Mouse (Mus musculus): ENCODE results near the gene Enpp3.
"Not testable (repeated sequence)": the region's sequence is repeated elsewhere in the genome, so short reads cannot be mapped to it uniquely, and the experiment has no call there.

Gene Enpp3

GRCm38 (mm10) chr10:24822842-24823241, 19.8 kb downstream of the Enpp3 start:
- DNase-seq (ENCODE audit: low spot score in 2 of 2) = no peak

GRCm38 (mm10) chr10:24821990-24822676, 20.5 kb downstream of the Enpp3 start:
- no peak for DNase-seq (ENCODE audit: low spot score in 2 of 2)

- no peak for DNase-seq (ENCODE audit: low spot score in 2 of 2)
Observed at GRCm38 (mm10) chr10:24819526-24819925, 23.1 kb downstream of the Enpp3 start.

- DNase-seq (ENCODE audit: low spot score in 2 of 2) = no peak
Observed at GRCm38 (mm10) chr10:24810639-24811038, 32.0 kb downstream of the Enpp3 start.

GRCm38 (mm10) chr10:24806756-24807155, 35.9 kb downstream of the Enpp3 start:
- no peak for DNase-seq (ENCODE audit: low spot score in 2 of 2)

GRCm38 (mm10) chr10:24805876-24806275, 36.7 kb downstream of the Enpp3 start:
- DNase-seq (ENCODE audit: low spot score in 2 of 2) = no peak

- DNase-seq (ENCODE audit: low spot score in 2 of 2) = no peak
Observed at GRCm38 (mm10) chr10:24805173-24805572, 37.5 kb downstream of the Enpp3 start.

GRCm38 (mm10) chr10:24802742-24803244, 39.8 kb downstream of the Enpp3 start:
- DNase-seq (ENCODE audit: low spot score in 2 of 2) = not testable (repeated sequence)

GRCm38 (mm10) chr10:24801796-24802195, 40.8 kb downstream of the Enpp3 start:
- DNase-seq (ENCODE audit: low spot score in 2 of 2) = no peak

GRCm38 (mm10) chr10:24797246-24797645, 45.4 kb downstream of the Enpp3 start:
- DNase-seq (ENCODE audit: low spot score in 2 of 2) = peak; percentile 60 to 77

- DNase-seq (ENCODE audit: low spot score in 2 of 2) = no peak
Observed at GRCm38 (mm10) chr10:24792756-24793155, 49.9 kb downstream of the Enpp3 start.

- no peak for DNase-seq (ENCODE audit: low spot score in 2 of 2)
Observed at GRCm38 (mm10) chr10:24789747-24790545, 52.7 kb downstream of the Enpp3 start.

GRCm38 (mm10) chr10:24785345-24785744, 57.3 kb downstream of the Enpp3 start:
- DNase-seq (ENCODE audit: low spot score in 2 of 2) = no peak

- DNase-seq (ENCODE audit: low spot score in 2 of 2) = no peak
Observed at GRCm38 (mm10) chr10:24784624-24785276, 57.9 kb downstream of the Enpp3 start.

- no peak for DNase-seq (ENCODE audit: low spot score in 2 of 2)
Observed at GRCm38 (mm10) chr10:24783946-24784345, 58.7 kb downstream of the Enpp3 start.

GRCm38 (mm10) chr10:24778643-24779020, 64.0 kb downstream of the Enpp3 start:
- no peak for DNase-seq (ENCODE audit: low spot score in 2 of 2)

- DNase-seq (ENCODE audit: low spot score in 2 of 2) = peak in 1 of 2 experiments; percentile 39
Observed at GRCm38 (mm10) chr10:24777916-24778642, 64.5 kb downstream of the Enpp3 start.

- no peak for DNase-seq (ENCODE audit: low spot score in 2 of 2)
Observed at GRCm38 (mm10) chr10:24769496-24769895, 73.1 kb downstream of the Enpp3 start.

- DNase-seq (ENCODE audit: low spot score in 2 of 2) = no peak
Observed at GRCm38 (mm10) chr10:24767695-24768094, 74.9 kb downstream of the Enpp3 start.

GRCm38 (mm10) chr10:24766061-24766460, 76.6 kb downstream of the Enpp3 start:
- no peak for DNase-seq (ENCODE audit: low spot score in 2 of 2)

GRCm38 (mm10) chr10:24765151-24765755, 77.4 kb downstream of the Enpp3 start:
- DNase-seq (ENCODE audit: low spot score in 2 of 2) = no peak
